Mouse (Mus musculus) forebrain, postnatal 0 days (tissue): Measurements from ENCODE around the gene Syngr4. TPM values are rescaled to one million over a fixed set of nuclear protein-coding genes. Genes with fewer than 3 reads are reported as not detected.

Experiments
- ATAC-seq: fragments of 200-750 bp; cut with Nextera tagmentation; 2 replicates; pipeline ENCODE4 v1.8.0; 2017; ENCODE audit warnings: mild to moderate bottlenecking, moderate library complexity
- DNase-seq: peaks from one replicate; pipeline ENCODE4 v3.0.0-alpha.2; 2015
- H3K27ac ChIP-seq: fragments of 300-500 bp; sonication (generic); 2 replicates; pipeline ENCODE4 v1.5.1; 2014; ENCODE audit warnings: low read depth, mild to moderate bottlenecking, antibody characterized with exemption, low read length, moderate library complexity, mixed read lengths
- H3K27me3 ChIP-seq: fragments of 300-500 bp; sonication (generic); 2 replicates; pipeline ENCODE4 v1.6.1; 2014; ENCODE audit warnings: mild to moderate bottlenecking, low read length, mixed read lengths; ENCODE audit not compliant: insufficient read depth
- H3K36me3 ChIP-seq: fragments of 300-500 bp; sonication (generic); 2 replicates; pipeline ENCODE4 v1.6.1; 2014; ENCODE audit warnings: mild to moderate bottlenecking, moderate library complexity; ENCODE audit not compliant: insufficient read depth
- H3K4me1 ChIP-seq: fragments of 300-500 bp; sonication (generic); 2 replicates; pipeline ENCODE4 v1.6.1; 2014; ENCODE audit warnings: antibody characterized with exemption; ENCODE audit not compliant: insufficient read depth
- H3K4me2 ChIP-seq: fragments of 300-500 bp; sonication (generic); 2 replicates; pipeline ENCODE4 v1.6.1; 2014; ENCODE audit warnings: low read depth, mild to moderate bottlenecking, moderate library complexity
- H3K4me3 ChIP-seq: fragments of 300-500 bp; sonication (generic); 2 replicates; pipeline ENCODE4 v1.5.1; 2014; ENCODE audit warnings: low read depth, low read length, mixed read lengths
- H3K9ac ChIP-seq: fragments of 300-500 bp; sonication (generic); 2 replicates; pipeline ENCODE4 v1.6.1; 2014; ENCODE audit warnings: mild to moderate bottlenecking
- H3K9me3 ChIP-seq: fragments of 300-500 bp; sonication (generic); 2 replicates; pipeline ENCODE4 v1.6.1; 2016; ENCODE audit warnings: low read length
- CTCF ChIP-seq: sonication (generic); IDR thresholded peaks from 2 replicates; pipeline ENCODE4 v1.5.1; 2016; ENCODE audit warnings: antibody characterized with exemption, control low read depth, low read depth
- WGBS: fragments of 180-500 bp; shearing (Covaris S2); extraction: QIAGEN DNeasy Blood & Tissue Kit; methylation state at CpG from one replicate; pipeline ENCODE4 v1.1.7; 2014; 5-methylcytosine and 5-hydroxymethylcytosine counted together
- polyA plus RNA-seq: library from polyadenylated mRNA; unstranded; fragments of >200 nt; fragmentation: Nextera tagmentation; extraction: Ambion mirVana; gene quantifications from 2 replicates; pipeline ENCODE4 v1.2.1, GENCODE M21; 2015
- total RNA-seq: library from RNA; depleted of rRNA; stranded (reverse); fragments of >200 nt; gene quantifications from 2 replicates; pipeline ENCODE4 v1.2.3, GENCODE M21; 2014

Gene Syngr4
- total and polyA plus RNA-seq, 2 experiments from 2014 or later, result 0.40 TPM; not detected in 1

DNA sequence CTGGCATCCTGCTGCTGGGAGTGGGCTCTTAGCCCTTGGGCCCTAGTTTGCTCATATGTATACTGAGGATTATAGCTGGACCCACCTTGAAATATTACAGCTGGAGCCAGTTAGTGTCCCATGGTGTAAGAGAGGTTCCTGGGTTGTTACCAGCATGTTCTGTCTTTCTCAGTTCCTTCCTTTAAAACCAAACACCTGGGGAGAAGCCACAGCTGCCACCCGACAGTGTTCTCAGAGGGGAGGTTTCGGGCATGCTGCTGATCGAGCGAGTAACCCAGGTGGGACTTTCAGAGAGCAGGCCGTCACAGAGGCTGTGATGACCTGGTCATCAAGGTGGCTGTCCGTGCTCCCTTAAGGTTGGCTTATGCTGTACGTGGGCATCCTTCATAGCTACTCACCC is 19.6 kb downstream of the Syngr4 start:
- no peak overlapping the region for H3K27ac ChIP-seq
- no peaks in the 10 kb centered on the region for H3K27me3 ChIP-seq
- H3K4me3 ChIP-seq, result no peak overlapping the region
- H3K9me3 ChIP-seq, result no peaks in the 10 kb centered on the region
- peaks cover 65% of the 10 kb centered on the region for H3K36me3 ChIP-seq
- WGBS, result 98% methylated on average over 7 of the region's 7 CpGs
- no peak for TF ChIP-seq CTCF
- no peak overlapping the region for H3K4me2 ChIP-seq
- 0 out of 2 replicates have a peak, but pooled peaks cover 5% of the 10 kb centered on the region for H3K4me1 ChIP-seq
- DNase-seq, result no peak
- ATAC-seq, result no peak
- H3K9ac ChIP-seq, result no peak overlapping the region

DNA sequence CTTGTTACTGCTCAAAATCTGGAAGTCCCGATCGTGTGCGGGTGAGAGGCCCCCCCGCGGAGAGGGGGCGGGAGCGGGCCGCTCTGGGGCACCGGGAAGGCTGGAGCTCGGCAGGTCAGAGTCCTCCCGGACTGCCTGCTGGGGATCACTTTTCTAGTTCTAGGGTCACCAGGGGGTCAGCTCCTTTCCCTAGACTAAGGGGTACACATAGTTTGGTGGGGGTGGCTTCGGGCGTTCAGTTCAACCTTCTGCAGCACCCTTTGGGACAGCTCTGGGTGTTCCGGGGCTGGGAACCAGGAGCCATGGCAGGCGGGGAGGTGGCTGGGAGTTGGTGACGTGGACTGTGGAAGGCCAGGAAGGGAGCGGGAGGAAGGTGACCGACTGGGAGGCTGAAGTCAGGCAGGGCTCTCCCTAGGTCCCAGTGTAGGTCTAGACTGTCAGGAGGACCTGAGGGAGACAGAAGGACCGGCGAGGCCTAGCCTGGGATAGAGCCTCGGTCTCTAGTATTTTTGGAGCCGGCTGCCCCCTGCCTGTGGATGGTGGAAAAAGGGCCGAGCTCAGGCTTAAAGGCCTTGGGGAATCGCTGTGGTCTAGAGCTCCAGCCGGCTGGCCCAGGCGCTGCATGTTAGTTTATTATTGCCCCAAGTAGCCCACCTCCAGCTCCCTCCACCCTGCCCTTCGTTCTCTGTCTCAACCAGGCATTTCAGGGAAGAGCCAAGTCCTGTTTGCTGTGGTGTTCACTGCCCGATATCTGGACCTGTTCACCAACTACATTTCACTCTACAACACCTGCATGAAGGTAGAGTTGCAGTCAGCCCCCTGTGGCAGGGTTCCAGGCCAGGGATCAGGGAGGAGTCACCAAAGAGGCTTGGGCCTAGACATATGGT is 23.2 kb downstream of the Syngr4 start:
- Histone ChIP-seq H3K4me3 (peak overlapping the region; percentile 81), H3K4me1 (peaks cover 19% of the 10 kb centered on the region; the same call in 1 of the 2 replicates), H3K9me3 (no peaks in the 10 kb centered on the region), H3K4me2 (peak overlapping the region; percentile 87), H3K27me3 (no peaks in the 10 kb centered on the region; the same call in 1 of the 2 replicates), H3K36me3 (peaks cover 33% of the 10 kb centered on the region), H3K27ac (peak overlapping the region; percentile 85), H3K9ac (peak overlapping the region; percentile 90)
- DNase-seq (peak; percentile 61), ATAC-seq (peak; percentile 50)
- peak; percentile 49 for TF ChIP-seq CTCF
- WGBS, result 3% methylated on average over 28 of the region's 28 CpGs

DNA sequence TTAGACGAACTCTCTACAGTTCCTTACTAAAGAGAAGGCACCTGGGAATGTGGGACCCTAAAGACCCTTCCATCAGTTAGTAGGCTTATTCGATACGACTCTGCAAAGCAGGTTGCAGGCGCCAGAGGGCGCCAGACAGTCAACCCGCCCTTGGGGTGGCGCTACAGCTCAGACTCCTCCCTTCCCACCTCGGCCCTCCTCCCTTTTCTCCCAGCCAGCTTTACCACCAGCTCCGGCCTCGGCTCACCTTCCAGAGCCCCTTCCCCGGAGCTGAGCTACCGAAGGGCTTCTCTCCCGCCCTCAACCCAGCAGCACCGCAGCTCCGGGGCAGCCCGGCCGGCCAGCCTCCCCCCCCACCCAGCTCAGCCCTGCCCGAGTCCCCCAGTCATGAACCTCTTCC is 23.9 kb downstream of the Syngr4 start, which contains the start of gene Kdelr1:
Gene Kdelr1 (plus strand): TSS at position 149 of the 400 bp plus-strand sequence.
- Histone ChIP-seq H3K4me2 (peak within 1 kb of the TSS; percentile 87), H3K27ac (peak within 1 kb of the TSS; percentile 85), H3K36me3 (peaks cover 29% of the 10 kb centered on the region), H3K4me3 (peak within 1 kb of the TSS; percentile 81), H3K27me3 (no peaks in the 10 kb centered on the region; the same call in 1 of the 2 replicates), H3K9me3 (no peaks in the 10 kb centered on the region), H3K4me1 (peaks cover 25% of the 10 kb centered on the region), H3K9ac (peak within 1 kb of the TSS; percentile 90)
- DNase-seq, result peak; percentile 95
- WGBS, result 3% methylated on average over 18 of the region's 18 CpGs
- ATAC-seq, result peak; percentile 81
- TF ChIP-seq CTCF, result peak; percentile 96

DNA sequence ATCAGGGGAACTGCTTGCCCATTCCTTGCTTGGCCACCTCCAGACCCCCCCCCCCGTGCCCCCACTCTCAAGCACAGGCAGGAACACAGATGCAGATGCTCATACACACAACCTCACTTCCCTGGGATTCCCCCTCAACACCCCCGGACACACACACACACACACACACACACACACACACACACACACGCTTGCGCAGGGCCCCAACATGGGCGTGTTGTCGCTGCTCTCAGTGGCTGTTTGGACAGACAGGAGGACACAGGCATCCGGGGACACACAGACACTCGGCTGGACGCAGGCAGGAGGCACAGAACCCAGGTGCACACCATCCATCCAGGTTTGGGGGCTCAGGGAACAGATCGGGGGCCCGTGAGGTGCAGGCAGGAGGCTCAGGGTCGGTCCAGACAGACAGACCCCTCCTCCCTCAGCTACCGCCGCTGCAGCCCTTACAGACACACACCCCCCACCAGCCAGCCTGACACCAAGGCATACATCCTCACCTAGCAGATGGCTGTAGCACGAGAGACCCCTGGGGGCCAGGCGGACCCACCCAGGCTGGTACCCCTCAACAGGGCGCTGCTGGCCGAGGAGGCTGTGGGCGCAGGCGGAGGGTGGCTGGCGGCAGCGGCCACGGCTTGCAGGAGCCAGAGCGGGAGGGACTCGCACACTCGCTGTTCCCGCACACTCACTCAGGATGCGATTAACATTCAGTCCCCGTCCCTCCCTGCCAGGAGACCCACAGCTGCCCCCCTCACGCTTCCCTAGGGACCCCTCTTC is 26.0 kb downstream of the Syngr4 start:
- H3K9ac ChIP-seq, result peak overlapping the region; percentile 61
- DNase-seq (peak; percentile 35), ATAC-seq (no peak; the same call in 1 of the 2 replicates)
- no peak for TF ChIP-seq CTCF
- no peaks in the 10 kb centered on the region for H3K9me3 ChIP-seq
- H3K27ac ChIP-seq, result no peak overlapping the region
- WGBS, result under 1% methylated on average over 30 of the region's 30 CpGs
- H3K27me3 ChIP-seq, result no peaks in the 10 kb centered on the region; the same call in 1 of the 2 replicates
- peaks cover 9% of the 10 kb centered on the region for H3K36me3 ChIP-seq
- peaks cover 30% of the 10 kb centered on the region for H3K4me1 ChIP-seq
- H3K4me3 ChIP-seq, result peak overlapping the region; percentile 39
- H3K4me2 ChIP-seq, result peak overlapping the region; percentile 85

DNA sequence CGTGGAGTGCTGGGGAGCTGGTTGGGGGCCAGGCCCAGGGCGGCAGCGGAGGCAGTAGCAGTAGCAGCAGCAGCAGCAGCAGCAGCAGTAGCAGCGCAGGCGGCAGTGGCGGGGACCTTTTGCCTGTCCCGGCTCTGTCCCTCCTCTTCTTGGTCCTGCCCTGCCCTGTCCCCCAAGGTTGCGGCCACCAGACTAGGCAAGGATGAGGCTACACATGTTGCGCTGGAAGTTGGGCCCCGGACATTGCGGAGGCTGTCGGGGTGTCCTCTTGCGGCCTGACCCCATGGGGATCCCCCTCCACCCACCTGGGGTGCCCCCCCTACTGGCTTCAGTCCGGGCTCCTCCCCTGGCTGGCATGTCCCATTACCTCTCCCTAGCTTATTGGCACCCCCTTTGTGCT is 26.7 kb downstream of the Syngr4 start:
- no peak for ATAC-seq

DNA sequence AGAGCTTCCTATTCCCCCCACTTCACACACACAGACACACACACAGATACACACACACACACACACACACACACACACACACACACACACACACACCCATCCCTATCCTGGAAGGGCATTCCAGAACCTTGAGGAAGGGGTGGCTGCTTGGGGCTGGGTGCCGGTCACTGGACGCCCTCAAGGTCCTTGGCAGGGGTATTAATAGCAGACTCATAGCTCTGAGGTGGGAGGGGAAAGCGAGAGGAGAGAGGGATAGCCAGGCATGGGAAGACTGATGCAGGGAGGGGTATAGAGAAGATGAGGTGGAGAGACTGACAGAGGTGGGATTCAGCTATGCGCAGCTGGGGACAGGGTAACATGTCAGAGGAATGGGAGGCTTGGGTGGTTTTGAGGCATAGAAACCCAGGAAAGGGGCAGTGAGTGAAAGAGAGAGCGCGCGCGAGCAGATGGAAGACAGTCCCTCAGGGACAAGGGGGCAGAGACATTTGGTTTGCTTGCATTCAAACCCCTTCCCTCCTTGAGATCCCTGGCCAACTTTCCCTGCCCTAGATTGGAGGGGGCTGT is 27.3 kb downstream of the Syngr4 start:
- H3K9ac ChIP-seq, result peak overlapping the region; percentile 61
- H3K36me3 ChIP-seq, result peaks cover 1% of the 10 kb centered on the region; the same call in 1 of the 2 replicates
- DNase-seq, result no peak
- H3K4me2 ChIP-seq, result peak overlapping the region; percentile 85
- peak overlapping the region; percentile 29; the same call in 1 of the 2 replicates for H3K27ac ChIP-seq
- peak overlapping the region; percentile 39 for H3K4me3 ChIP-seq
- no peak for ATAC-seq
- no peaks in the 10 kb centered on the region; the same call in 1 of the 2 replicates for H3K27me3 ChIP-seq
- no peak for TF ChIP-seq CTCF
- 23% methylated on average over 8 of the region's 8 CpGs for WGBS
- no peaks in the 10 kb centered on the region for H3K9me3 ChIP-seq
- H3K4me1 ChIP-seq, result peaks cover 30% of the 10 kb centered on the region

More for the DNA sequence above, 26.7 kb downstream of the Syngr4 start:
- H3K9me3 ChIP-seq, result no peaks in the 10 kb centered on the region
- H3K9ac ChIP-seq, result peak overlapping the region; percentile 61
- 3% methylated on average over 14 of the region's 14 CpGs for WGBS
- H3K4me3 ChIP-seq, result peak overlapping the region; percentile 39
- no peaks in the 10 kb centered on the region; the same call in 1 of the 2 replicates for H3K27me3 ChIP-seq
- peaks cover 30% of the 10 kb centered on the region for H3K4me1 ChIP-seq
- peak overlapping the region; percentile 85 for H3K4me2 ChIP-seq
- peaks cover 5% of the 10 kb centered on the region; the same call in 1 of the 2 replicates for H3K36me3 ChIP-seq
- no peak for TF ChIP-seq CTCF
- H3K27ac ChIP-seq, result peak overlapping the region; percentile 29; the same call in 1 of the 2 replicates
- no peak for DNase-seq
